Mouse (Mus musculus) embryo, embryonic 11 days (tissue): Measurements from ENCODE around the gene Mtch2.

Source experiments
- DNase-seq: peaks from one replicate; pipeline ENCODE4 v3.0.0-alpha.2; 2015

Gene Mtch2

DNA sequence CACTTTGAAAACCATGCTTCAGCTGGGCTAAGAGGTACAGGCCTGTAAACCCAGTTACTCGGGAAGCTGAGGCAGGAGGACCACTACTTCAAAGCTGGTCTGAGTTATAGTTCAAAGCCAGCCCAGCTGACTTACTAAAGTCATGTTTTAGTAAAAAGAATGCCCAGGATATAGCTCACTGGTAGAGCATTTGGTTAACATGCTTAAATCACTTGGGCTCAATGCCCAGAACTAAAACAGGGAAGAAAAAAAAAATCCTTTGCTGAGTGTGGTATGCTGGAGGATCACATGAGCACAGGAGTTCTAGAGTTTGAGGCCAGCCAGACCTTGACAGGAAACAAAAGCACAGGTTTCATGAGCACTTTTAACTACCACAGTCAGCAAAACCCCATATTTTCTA is 64.7 kb downstream of the Mtch2 start:
- no peak for DNase-seq

DNA sequence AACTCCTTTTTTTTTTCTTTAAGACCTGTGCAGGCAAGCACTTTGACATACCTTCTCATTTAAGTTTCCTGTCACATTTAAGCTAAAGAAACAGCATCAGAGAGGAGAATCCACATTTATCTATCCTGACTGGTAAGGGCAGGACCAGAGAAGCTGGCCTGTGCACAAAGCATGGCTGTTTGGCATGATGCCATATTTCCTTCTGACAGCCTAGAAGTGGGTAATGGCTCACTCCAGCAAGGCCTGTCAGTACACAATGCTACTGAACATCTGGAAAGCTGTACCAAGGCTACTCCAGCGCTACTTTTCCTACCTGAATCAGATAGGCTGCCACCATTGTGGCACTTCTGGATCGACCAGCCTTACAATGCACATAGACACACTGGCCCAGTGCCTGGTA is 66.7 kb downstream of the Mtch2 start:
- no peak for DNase-seq

DNA sequence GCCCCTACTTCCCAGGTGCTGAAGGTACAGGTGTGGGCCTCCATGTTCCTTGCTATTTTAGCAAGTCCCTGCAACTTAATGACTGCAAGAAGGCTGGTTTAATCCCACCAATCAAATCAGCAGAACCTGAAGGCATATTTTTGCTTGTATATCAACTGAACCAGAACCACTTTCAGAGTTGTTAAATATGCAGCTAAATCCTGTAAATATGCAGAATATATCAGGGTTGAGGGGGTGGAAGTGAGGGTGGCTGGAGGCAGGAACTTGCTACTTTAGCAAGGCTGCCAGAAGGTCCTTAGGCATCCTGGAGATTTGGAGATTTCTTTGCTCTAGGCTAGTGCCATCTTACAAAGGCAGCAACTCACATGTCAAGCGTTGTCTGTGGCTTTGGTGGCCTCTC is 68.6 kb downstream of the Mtch2 start:
- no peak for DNase-seq
